Mouse (Mus musculus): ENCODE data around the gene Stoml2. TPM values are rescaled to one million over a fixed set of nuclear protein-coding genes. Genes with fewer than 3 reads are reported as not detected.

Gene Stoml2
- polyA plus RNA-seq, 1 experiment from 2014 or later = 360 TPM

DNA sequence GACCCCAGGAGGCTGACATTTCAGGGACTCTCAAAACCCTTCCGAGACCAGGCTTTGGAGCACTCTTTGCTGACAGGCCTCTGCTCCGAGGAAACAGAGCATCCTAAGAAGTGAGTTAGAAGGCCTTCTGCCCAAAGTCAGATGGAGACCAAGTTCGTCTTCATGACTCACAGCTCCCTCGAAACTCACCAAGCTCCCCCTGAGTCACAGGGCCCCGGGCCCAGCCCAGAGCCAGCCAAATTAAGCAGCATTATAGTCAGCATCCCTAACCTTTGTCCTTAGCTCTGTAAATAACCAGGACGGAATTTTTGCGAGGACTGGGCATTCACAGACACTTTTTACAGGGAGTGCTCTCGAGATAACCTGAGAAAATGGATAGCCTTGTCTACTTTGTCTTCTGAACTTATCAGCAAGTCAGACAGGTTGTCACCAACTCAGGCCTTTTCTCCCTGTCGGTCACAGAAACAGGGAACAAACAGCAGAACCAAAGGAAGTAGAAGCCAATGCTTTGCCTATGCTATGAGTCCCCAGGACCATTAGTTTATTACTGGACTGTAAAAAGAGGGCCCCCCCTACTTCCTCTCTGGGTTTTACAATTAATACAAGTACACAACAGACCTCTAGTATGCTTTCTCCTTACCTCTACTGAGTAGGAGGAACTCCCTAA lies 9.5 kb upstream of the Stoml2 start:
- Histone ChIP-seq H3K27ac (ENCODE audit: low read depth, low read length) (0 out of 2 replicates have a peak overlapping the region, but pooled peaks have one; percentile 29), H3K36me3 (ENCODE audit: control insufficient read depth, insufficient read depth, low read length) (peaks cover 3% of the 10 kb centered on the region; the same call in 1 of the 2 replicates), H3K9me3 (ENCODE audit: control insufficient read depth, low read length) (no peaks in the 10 kb centered on the region), H3K27me3 (ENCODE audit: control insufficient read depth, insufficient read depth, low read length) (no peaks in the 10 kb centered on the region), H3K4me2 (ENCODE audit: low read depth) (no peak overlapping the region), H3K4me1 (ENCODE audit: control insufficient read depth, insufficient read depth, low read length) (peaks cover 20% of the 10 kb centered on the region), H3K9ac (ENCODE audit: low read length) (no peak overlapping the region), H3K4me3 (ENCODE audit: low read depth, low read length) (no peak overlapping the region)
- WGBS = 65% methylated on average over 9 of the region's 9 CpGs
- no peak for ATAC-seq (ENCODE audit: insufficient read depth, low FRiP score, low TSS enrichment)
- DNase-seq (ENCODE audit: low spot score) = no peak

DNA sequence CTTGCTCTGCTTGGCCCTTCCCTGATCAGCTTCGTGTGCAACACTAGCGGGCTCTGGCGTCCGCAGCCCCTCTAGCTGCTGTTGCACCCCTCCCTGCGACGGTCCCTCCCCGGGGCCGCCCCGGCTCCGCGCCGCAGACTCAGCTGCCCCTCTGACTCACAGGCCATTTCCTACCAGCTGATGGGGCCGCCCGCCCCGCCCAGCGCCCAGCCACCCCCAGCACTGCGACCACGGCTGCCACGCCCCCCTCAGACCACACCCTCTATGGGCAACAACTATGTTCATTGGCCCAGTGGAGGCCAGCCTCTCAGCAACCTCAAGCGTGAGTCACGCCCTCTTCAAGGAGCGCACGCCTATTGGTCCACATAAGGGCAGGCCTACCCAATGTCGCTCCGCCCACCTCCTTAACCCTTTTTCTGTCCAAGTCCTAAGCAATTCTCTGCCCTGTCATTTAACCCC lies 8.6 kb upstream of the Stoml2 start:
- Histone ChIP-seq H3K4me3 (ENCODE audit: low read depth, low read length) (peak overlapping the region; percentile 58), H3K4me2 (ENCODE audit: low read depth) (peak overlapping the region; percentile 71), H3K9me3 (ENCODE audit: control insufficient read depth, low read length) (no peaks in the 10 kb centered on the region), H3K27ac (ENCODE audit: low read depth, low read length) (0 out of 2 replicates have a peak overlapping the region, but pooled peaks have one; percentile 17), H3K4me1 (ENCODE audit: control insufficient read depth, insufficient read depth, low read length) (peaks cover 20% of the 10 kb centered on the region), H3K9ac (ENCODE audit: low read length) (peak overlapping the region; percentile 66), H3K36me3 (ENCODE audit: control insufficient read depth, insufficient read depth, low read length) (peaks cover 5% of the 10 kb centered on the region; the same call in 1 of the 2 replicates), H3K27me3 (ENCODE audit: control insufficient read depth, insufficient read depth, low read length) (no peaks in the 10 kb centered on the region)
- DNase-seq (ENCODE audit: low spot score) = peak; percentile 95
- 0% methylated on average over 24 of the region's 25 CpGs for WGBS
- ATAC-seq (ENCODE audit: insufficient read depth, low FRiP score, low TSS enrichment) = peak; percentile 93

- H3K4me1 ChIP-seq (ENCODE audit: control insufficient read depth, insufficient read depth, low read length) = peaks cover 15% of the 10 kb centered on the region
- H3K27ac ChIP-seq (ENCODE audit: low read depth, low read length) = 0 out of 2 replicates have a peak overlapping the region, but pooled peaks have one; percentile 17
- peak overlapping the region; percentile 58 for H3K4me3 ChIP-seq (ENCODE audit: low read depth, low read length)
- H3K4me2 ChIP-seq (ENCODE audit: low read depth) = peak overlapping the region; percentile 71
- H3K27me3 ChIP-seq (ENCODE audit: control insufficient read depth, insufficient read depth, low read length) = no peaks in the 10 kb centered on the region
- ATAC-seq (ENCODE audit: insufficient read depth, low FRiP score, low TSS enrichment) (peak; percentile 11), DNase-seq (ENCODE audit: low spot score) (no peak)
- H3K9me3 ChIP-seq (ENCODE audit: control insufficient read depth, low read length) = no peaks in the 10 kb centered on the region
- peak overlapping the region; percentile 66 for H3K9ac ChIP-seq (ENCODE audit: low read length)
- peaks cover 5% of the 10 kb centered on the region; the same call in 1 of the 2 replicates for H3K36me3 ChIP-seq (ENCODE audit: control insufficient read depth, insufficient read depth, low read length)
- 4% methylated on average over 11 of the region's 11 CpGs for WGBS
Observed at GRCm38 (mm10) chr4:43039609-43040008, 8.1 kb upstream of the Stoml2 start.

DNA sequence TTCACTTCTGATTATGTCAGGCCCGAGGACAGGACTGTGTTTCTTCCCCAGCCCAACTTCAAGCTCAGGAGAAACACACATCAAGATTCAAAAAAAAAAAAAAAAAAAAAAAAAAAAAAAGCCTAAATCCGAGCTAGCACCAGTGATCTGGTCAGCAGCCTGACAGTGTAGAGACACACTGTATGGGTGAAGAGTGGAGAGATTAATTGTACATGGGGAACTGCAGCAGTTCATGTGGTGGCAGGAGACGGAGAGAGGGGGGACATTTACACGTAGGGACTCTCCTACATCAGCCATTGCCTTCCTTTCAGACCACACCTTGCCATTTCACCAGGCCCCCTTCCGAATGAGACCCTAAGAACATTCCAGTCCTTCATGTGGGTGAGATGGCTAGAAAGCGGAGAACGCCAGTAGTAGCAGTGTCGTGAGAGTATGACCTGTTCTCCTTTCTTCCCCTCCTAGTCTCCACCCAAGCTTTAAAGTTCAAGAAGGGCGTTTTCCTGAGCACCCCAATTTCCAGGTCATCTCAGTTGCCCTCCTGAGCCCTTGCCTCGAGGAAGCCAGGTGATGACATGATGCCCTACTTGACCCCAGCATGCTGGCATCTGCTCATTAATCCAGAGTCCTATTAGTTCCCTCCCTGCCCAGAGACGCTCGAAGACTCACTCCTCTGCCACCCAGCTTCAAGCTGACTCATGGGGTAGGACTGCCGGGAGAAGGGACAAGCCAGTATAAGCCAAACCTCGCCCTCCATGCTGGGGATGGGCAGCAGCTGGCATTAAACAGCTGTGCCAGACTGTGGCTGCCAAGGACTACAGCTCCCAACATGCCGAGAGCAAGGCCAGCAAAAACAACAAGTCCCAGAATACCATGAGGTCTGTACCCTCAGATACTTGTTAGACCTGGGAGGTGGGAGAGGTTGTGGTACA lies 7.3 kb upstream of the Stoml2 start:
- no peak overlapping the region for H3K27ac ChIP-seq (ENCODE audit: low read depth, low read length)
- H3K4me3 ChIP-seq (ENCODE audit: low read depth, low read length) = peak overlapping the region; percentile 58
- WGBS = 64% methylated on average over 15 of the region's 15 CpGs
- ATAC-seq (ENCODE audit: insufficient read depth, low FRiP score, low TSS enrichment) = no peak
- no peak for DNase-seq (ENCODE audit: low spot score)
- H3K9me3 ChIP-seq (ENCODE audit: control insufficient read depth, low read length) = no peaks in the 10 kb centered on the region
- no peaks in the 10 kb centered on the region for H3K27me3 ChIP-seq (ENCODE audit: control insufficient read depth, insufficient read depth, low read length)
- H3K4me1 ChIP-seq (ENCODE audit: control insufficient read depth, insufficient read depth, low read length) = peaks cover 10% of the 10 kb centered on the region; the same call in 1 of the 2 replicates
- H3K9ac ChIP-seq (ENCODE audit: low read length) = peak overlapping the region; percentile 66; the same call in 1 of the 2 replicates
- H3K36me3 ChIP-seq (ENCODE audit: control insufficient read depth, insufficient read depth, low read length) = peaks cover 6% of the 10 kb centered on the region
- peak overlapping the region; percentile 71 for H3K4me2 ChIP-seq (ENCODE audit: low read depth)

DNA sequence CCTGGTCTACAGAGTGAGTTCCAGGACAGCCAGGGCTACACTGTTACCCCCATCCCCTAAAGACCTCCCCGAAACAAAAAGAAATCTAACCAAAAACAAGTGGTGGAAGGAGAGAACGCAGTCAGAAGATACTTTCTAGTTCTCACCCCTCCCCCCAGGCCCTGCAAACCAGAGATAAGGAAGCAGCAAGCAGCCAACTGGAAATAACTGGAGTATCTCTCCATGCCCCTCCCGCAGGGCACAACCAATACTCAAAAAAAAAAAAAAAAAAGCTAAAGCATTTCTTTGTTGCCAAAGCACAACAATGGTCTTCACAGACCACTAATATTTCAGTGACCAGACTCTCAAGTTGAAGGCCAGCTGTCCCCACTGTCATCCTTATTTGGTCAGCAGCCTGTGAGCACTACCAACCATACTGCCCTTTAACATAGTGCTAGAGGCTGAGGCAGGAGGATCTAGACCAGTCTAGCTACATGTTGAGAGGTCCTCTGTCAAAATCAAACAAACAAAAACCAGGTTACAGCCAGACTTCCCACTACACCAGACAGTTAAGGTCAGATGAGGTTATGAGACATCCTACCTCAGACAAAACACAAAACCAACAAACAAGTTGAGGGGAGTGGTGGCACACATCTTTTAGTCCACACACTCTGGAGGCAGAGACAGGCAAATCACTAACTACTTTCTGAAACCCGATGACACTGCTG lies 6.5 kb upstream of the Stoml2 start:
- no peak overlapping the region for H3K9ac ChIP-seq (ENCODE audit: low read length)
- no peak overlapping the region for H3K27ac ChIP-seq (ENCODE audit: low read depth, low read length)
- peaks cover 12% of the 10 kb centered on the region for H3K36me3 ChIP-seq (ENCODE audit: control insufficient read depth, insufficient read depth, low read length)
- no peaks in the 10 kb centered on the region for H3K27me3 ChIP-seq (ENCODE audit: control insufficient read depth, insufficient read depth, low read length)
- WGBS = 74% methylated on average over 4 of the region's 4 CpGs
- no peaks in the 10 kb centered on the region for H3K9me3 ChIP-seq (ENCODE audit: control insufficient read depth, low read length)
- peaks cover 10% of the 10 kb centered on the region; the same call in 1 of the 2 replicates for H3K4me1 ChIP-seq (ENCODE audit: control insufficient read depth, insufficient read depth, low read length)
- DNase-seq (ENCODE audit: low spot score) = no peak
- no peak overlapping the region for H3K4me3 ChIP-seq (ENCODE audit: low read depth, low read length)
- ATAC-seq (ENCODE audit: insufficient read depth, low FRiP score, low TSS enrichment) = no peak
- H3K4me2 ChIP-seq (ENCODE audit: low read depth) = no peak overlapping the region; the same call in 1 of the 2 replicates

DNA sequence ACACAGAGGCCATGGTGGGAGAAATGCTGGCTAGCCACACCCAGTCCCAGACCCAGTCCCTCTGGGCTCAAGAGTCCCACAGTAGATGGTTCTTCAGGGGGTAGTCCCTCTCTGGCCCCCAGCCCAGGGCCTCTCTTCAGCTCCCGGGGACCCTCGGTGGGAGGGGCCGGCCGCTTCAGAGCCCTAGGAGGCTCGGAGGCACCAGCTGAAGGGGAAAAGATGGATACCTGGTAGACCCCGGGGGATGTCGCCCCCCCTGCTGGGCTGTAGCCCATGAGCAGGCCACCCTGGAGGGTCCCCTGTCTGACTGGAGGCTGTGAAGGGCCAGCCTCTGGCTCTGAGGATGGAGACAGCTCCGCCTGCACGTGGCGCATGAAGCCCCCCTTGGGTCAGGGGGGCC lies 4.8 kb upstream of the Stoml2 start:
- Histone ChIP-seq H3K9me3 (ENCODE audit: control insufficient read depth, low read length) (no peaks in the 10 kb centered on the region), H3K4me3 (ENCODE audit: low read depth, low read length) (no peak overlapping the region), H3K27me3 (ENCODE audit: control insufficient read depth, insufficient read depth, low read length) (no peaks in the 10 kb centered on the region), H3K4me2 (ENCODE audit: low read depth) (no peak overlapping the region), H3K9ac (ENCODE audit: low read length) (no peak overlapping the region), H3K27ac (ENCODE audit: low read depth, low read length) (no peak overlapping the region), H3K36me3 (ENCODE audit: control insufficient read depth, insufficient read depth, low read length) (peaks cover 12% of the 10 kb centered on the region), H3K4me1 (ENCODE audit: control insufficient read depth, insufficient read depth, low read length) (peaks cover 15% of the 10 kb centered on the region)
- WGBS = 84% methylated on average over 10 of the region's 10 CpGs
- ATAC-seq (ENCODE audit: insufficient read depth, low FRiP score, low TSS enrichment) = no peak
- no peak for DNase-seq (ENCODE audit: low spot score)

DNA sequence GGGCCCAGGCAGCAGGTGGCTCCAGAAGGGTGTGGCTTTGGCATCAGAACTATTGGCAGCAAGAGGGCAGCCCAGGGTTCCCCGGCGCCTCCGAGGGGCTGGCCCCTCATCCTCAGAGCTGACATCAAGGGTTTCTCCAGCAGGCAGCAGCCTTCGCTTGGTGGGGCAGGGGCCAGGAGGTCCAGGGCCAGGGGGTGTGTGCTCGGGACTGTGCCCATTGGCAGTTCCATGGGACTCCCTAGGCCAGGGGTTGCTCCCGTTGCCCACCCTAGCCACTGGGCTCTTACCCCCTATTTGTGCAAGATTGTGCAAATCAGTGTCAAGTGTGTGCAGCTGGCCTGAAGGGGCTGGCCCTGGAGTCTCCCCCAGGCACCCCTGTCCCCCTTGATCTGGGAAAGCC lies 4.3 kb upstream of the Stoml2 start:
- DNase-seq (ENCODE audit: low spot score) = no peak
- ATAC-seq (ENCODE audit: insufficient read depth, low FRiP score, low TSS enrichment) = no peak
- Histone ChIP-seq H3K4me1 (ENCODE audit: control insufficient read depth, insufficient read depth, low read length) (peaks cover 14% of the 10 kb centered on the region), H3K9ac (ENCODE audit: low read length) (no peak overlapping the region), H3K4me2 (ENCODE audit: low read depth) (no peak overlapping the region), H3K27ac (ENCODE audit: low read depth, low read length) (no peak overlapping the region), H3K4me3 (ENCODE audit: low read depth, low read length) (no peak overlapping the region), H3K27me3 (ENCODE audit: control insufficient read depth, insufficient read depth, low read length) (no peaks in the 10 kb centered on the region), H3K36me3 (ENCODE audit: control insufficient read depth, insufficient read depth, low read length) (peaks cover 12% of the 10 kb centered on the region), H3K9me3 (ENCODE audit: control insufficient read depth, low read length) (no peaks in the 10 kb centered on the region)
- WGBS = 83% methylated on average over 6 of the region's 6 CpGs

- Histone ChIP-seq H3K27ac (ENCODE audit: low read depth, low read length) (no peak overlapping the region), H3K4me3 (ENCODE audit: low read depth, low read length) (no peak overlapping the region), H3K9me3 (ENCODE audit: control insufficient read depth, low read length) (no peaks in the 10 kb centered on the region), H3K4me2 (ENCODE audit: low read depth) (no peak overlapping the region), H3K36me3 (ENCODE audit: control insufficient read depth, insufficient read depth, low read length) (peaks cover 17% of the 10 kb centered on the region), H3K4me1 (ENCODE audit: control insufficient read depth, insufficient read depth, low read length) (peaks cover 10% of the 10 kb centered on the region), H3K9ac (ENCODE audit: low read length) (no peak overlapping the region), H3K27me3 (ENCODE audit: control insufficient read depth, insufficient read depth, low read length) (no peaks in the 10 kb centered on the region)
- ATAC-seq (ENCODE audit: insufficient read depth, low FRiP score, low TSS enrichment) (no peak), DNase-seq (ENCODE audit: low spot score) (no peak)
- WGBS = 87% methylated on average over 14 of the region's 14 CpGs
Observed at GRCm38 (mm10) chr4:43033481-43033880, 2.0 kb upstream of the Stoml2 start.

Measured in neural tube, embryonic 11.5 days (tissue).